8 mouse cellular contexts compared by ENCODE assay signal in genomic region chr5:125475601-125476285, GRCm38 (mm10). TPM values are rescaled to one million over a fixed set of nuclear protein-coding genes. Genes with fewer than 3 reads are reported as not detected.
DNase-seq lines count a peak whose midpoint lies in the region; ATAC-seq and TF ChIP-seq lines count a peak whose summit lies in the region.

Gene Aacs, plus strand, starts transcription at chr5:125475814.

- H3K9ac ChIP-seq in MEL (ENCODE audit: control insufficient read depth, low read depth, low read length, poor library complexity, severe bottlenecking), result peak within 1 kb of the TSS; percentile 83
- H3K9ac ChIP-seq in forebrain, postnatal 0 days, result peak within 1 kb of the TSS; percentile 75
- peak within 1 kb of the TSS; percentile 73 for H3K9ac ChIP-seq in lung, embryonic 15.5 days

- peak within 1 kb of the TSS; percentile 85 to 90 for H3K4me3 ChIP-seq in MEL (ENCODE audit: control insufficient read depth in 1 of 2, insufficient read depth in 1 of 2, low read depth in 2 of 2, low read length in 2 of 2)
- peak within 1 kb of the TSS; percentile 82 for H3K4me3 ChIP-seq in cerebellum, adult 2 months (replicated peaks; ENCODE audit: insufficient read depth, low read depth, low read length)
- peak within 1 kb of the TSS; percentile 66 for H3K4me3 ChIP-seq in forebrain, postnatal 0 days (ENCODE audit: low read depth, low read length)
- H3K4me3 ChIP-seq in lung, embryonic 15.5 days, result peak within 1 kb of the TSS; percentile 75

- under 1% methylated on average over 59 of the region's 60 CpGs for WGBS in cerebellum, adult 2 months
- under 1% methylated on average over 60 of the region's 60 CpGs for WGBS in forebrain, postnatal 0 days
- under 1% methylated on average over 59 of the region's 60 CpGs for WGBS in lung, embryonic 15.5 days

- H3K4me2 ChIP-seq in forebrain, postnatal 0 days (ENCODE audit: low read depth), result peak within 1 kb of the TSS; percentile 83
- peak within 1 kb of the TSS; percentile 91 for H3K4me2 ChIP-seq in lung, embryonic 15.5 days

- H3K27ac ChIP-seq in MEL (ENCODE audit: control insufficient read depth, low read depth, low read length), result peak within 1 kb of the TSS; percentile 54
- H3K27ac ChIP-seq in cerebellum, adult 2 months (ENCODE audit: insufficient read depth, low read length), result peak within 1 kb of the TSS; percentile 64
- H3K27ac ChIP-seq in forebrain, postnatal 0 days (ENCODE audit: low read depth, low read length), result peak within 1 kb of the TSS; percentile 81
- peak within 1 kb of the TSS; percentile 39; the same call in 1 of the 2 replicates for H3K27ac ChIP-seq in lung, embryonic 15.5 days

- no peak for TF ChIP-seq CTCF in MEL (IDR thresholded peaks at IDR 0.05 in 2 of 3, conservative IDR thresholded peaks at IDR 0.05 in 1 of 3; ENCODE audit: control insufficient read depth in 1 of 3, insufficient read depth in 1 of 3, low read depth in 2 of 3, low read length in 3 of 3, poor library complexity in 1 of 3, severe bottlenecking in 1 of 3)
- no peak for TF ChIP-seq CTCF in cerebellum, adult 2 months (IDR thresholded peaks at IDR 0.05; ENCODE audit: borderline replicate concordance, insufficient read depth, low read depth, low read length)
- TF ChIP-seq CTCF in forebrain, postnatal 0 days (IDR thresholded peaks at IDR 0.05; ENCODE audit: low read depth), result no peak

- H3K36me3 ChIP-seq in MEL (ENCODE audit: control insufficient read depth in 1 of 2, insufficient read depth in 2 of 2, low read length in 2 of 2), result peaks cover 0 to 2% of the 10 kb centered on the region in 2 experiments; a peak in 2 of 4 replicates
- H3K36me3 ChIP-seq in forebrain, postnatal 0 days (ENCODE audit: insufficient read depth), result no peaks in the 10 kb centered on the region
- H3K36me3 ChIP-seq in lung, embryonic 15.5 days, result no peaks in the 10 kb centered on the region

- H3K79me2 ChIP-seq in MEL (ENCODE audit: control insufficient read depth, insufficient read depth, low read length, poor library complexity), result peaks cover 33% of the 10 kb centered on the region

- peak; percentile 92 for ATAC-seq in forebrain, postnatal 0 days
- ATAC-seq in lung, embryonic 15.5 days (ENCODE audit: borderline replicate concordance, extremely low read depth, low FRiP score, low TSS enrichment), result peak; percentile 93

- DNase-seq in MEL (ENCODE audit: low read depth, low spot score), result peak; percentile 98
- DNase-seq in cerebellum, adult 2 months, result peak; percentile 97 to 99
- DNase-seq in forebrain, postnatal 0 days, result peak; percentile 97
- peak; percentile 99 for DNase-seq in heart, postnatal 4 days
- DNase-seq in layer of hippocampus, adult 8-10 months (ENCODE audit: low spot score in 2 of 2), result peak; percentile 95 to 98
- DNase-seq in ovary, adult 18-20 months (ENCODE audit: low spot score), result peak; percentile 93
- peak; percentile 98 for DNase-seq in thymus, postnatal 0 days (ENCODE audit: low spot score)

- peak; percentile 78 to 98; a peak in 3 of 4 replicates for TF ChIP-seq POLR2A in MEL (IDR thresholded peaks at IDR 0.05; ENCODE audit: control insufficient read depth in 1 of 2, insufficient read depth in 1 of 2, low read depth in 1 of 2, low read length in 2 of 2, poor library complexity in 1 of 2)
- peak; percentile 95 for TF ChIP-seq POLR2A in cerebellum, adult 2 months (IDR thresholded peaks at IDR 0.05; ENCODE audit: borderline replicate concordance, insufficient read depth, low read length)

- no peak for TF ChIP-seq RAD21 in MEL (IDR thresholded peaks at IDR 0.05; ENCODE audit: low read depth, low read length)

- TF ChIP-seq EP300 in MEL (IDR thresholded peaks at IDR 0.05; ENCODE audit: low read depth in 1 of 2, low read length in 2 of 2), result peak in 1 of 2 experiments; percentile 62; a peak in 2 of 4 replicates

- peaks cover 0 to 11% of the 10 kb centered on the region in 2 experiments; a peak in 1 of 4 replicates for H3K4me1 ChIP-seq in MEL (ENCODE audit: control insufficient read depth in 1 of 2, insufficient read depth in 2 of 2, low read length in 2 of 2)
- H3K4me1 ChIP-seq in cerebellum, adult 2 months (ENCODE audit: control insufficient read depth, insufficient read depth, low read length), result peaks cover 17% of the 10 kb centered on the region
- peaks cover 13% of the 10 kb centered on the region for H3K4me1 ChIP-seq in forebrain, postnatal 0 days (ENCODE audit: insufficient read depth)
- H3K4me1 ChIP-seq in lung, embryonic 15.5 days, result peaks cover 22% of the 10 kb centered on the region

- no peaks in the 10 kb centered on the region for H3K9me3 ChIP-seq in MEL (replicated peaks; ENCODE audit: insufficient read depth, low read length)
- no peaks in the 10 kb centered on the region for H3K9me3 ChIP-seq in forebrain, postnatal 0 days (ENCODE audit: low read length)
- no peaks in the 10 kb centered on the region for H3K9me3 ChIP-seq in lung, embryonic 15.5 days

- no peaks in the 10 kb centered on the region for H3K27me3 ChIP-seq in MEL (ENCODE audit: control insufficient read depth in 1 of 2, insufficient read depth in 2 of 2, low read length in 2 of 2)
- no peaks in the 10 kb centered on the region for H3K27me3 ChIP-seq in cerebellum, adult 2 months (ENCODE audit: control insufficient read depth, insufficient read depth, low read length)
- H3K27me3 ChIP-seq in forebrain, postnatal 0 days (ENCODE audit: insufficient read depth, low read length), result no peaks in the 10 kb centered on the region
- H3K27me3 ChIP-seq in lung, embryonic 15.5 days, result no peaks in the 10 kb centered on the region

TF ChIP-seq in MEL, 35 proteins besides CTCF, POLR2A, EP300 and RAD21 (continues in another document):
- no peak for TF ChIP-seq ZKSCAN1 (IDR thresholded peaks at IDR 0.05; ENCODE audit: low read depth, low read length)
- TF ChIP-seq MAX (IDR thresholded peaks at IDR 0.05; ENCODE audit: low read length), result peak; percentile 69
- TF ChIP-seq GATA1 (IDR thresholded peaks at IDR 0.05; ENCODE audit: low read depth, low read length), result peak; percentile 32; the same call in 1 of the 2 replicates
- peak; percentile 73 for TF ChIP-seq HCFC1 (IDR thresholded peaks at IDR 0.05; ENCODE audit: low read depth, low read length)
- peak; percentile 61; the same call in 1 of the 2 replicates for TF ChIP-seq BHLHE40 (IDR thresholded peaks at IDR 0.05; ENCODE audit: borderline replicate concordance, low read depth, low read length)
- peak; percentile 66 for TF ChIP-seq USF1 (IDR thresholded peaks at IDR 0.05; ENCODE audit: low read depth, low read length)
- TF ChIP-seq POLR2AphosphoS5 (IDR thresholded peaks at IDR 0.05; ENCODE audit: borderline replicate concordance, low read depth, low read length), result no peak
- TF ChIP-seq MAZ (IDR thresholded peaks at IDR 0.05; ENCODE audit: low read depth, low read length), result 0 out of 2 replicates have a peak, but pooled peaks have one; percentile 56
- TF ChIP-seq POLR2AphosphoS2 (IDR thresholded peaks at IDR 0.05; ENCODE audit: low read length), result peak; percentile 91; the same call in 1 of the 2 replicates
- TF ChIP-seq KAT2A (conservative IDR thresholded peaks at IDR 0.05; ENCODE audit: low read depth, low read length), result peak; percentile 76
- TF ChIP-seq MYC (IDR thresholded peaks at IDR 0.05; ENCODE audit: low read depth, low read length), result peak; percentile 93
- TF ChIP-seq UBTF (IDR thresholded peaks at IDR 0.05; ENCODE audit: borderline replicate concordance, insufficient read depth, low read depth, low read length), result no peak
- peak; percentile 49; the same call in 1 of the 2 replicates for TF ChIP-seq ZNF384 (IDR thresholded peaks at IDR 0.05; ENCODE audit: low read depth, low read length)
- TF ChIP-seq TBP (IDR thresholded peaks at IDR 0.05; ENCODE audit: low read depth, low read length), result peak; percentile 88
- peak; percentile 96 for TF ChIP-seq NRF1 (IDR thresholded peaks at IDR 0.05; ENCODE audit: insufficient read depth, low read depth, low read length, poor library complexity, severe bottlenecking)
- TF ChIP-seq MYB (IDR thresholded peaks at IDR 0.05; ENCODE audit: low read depth, low read length), result no peak
- TF ChIP-seq ELF1 (IDR thresholded peaks at IDR 0.05; ENCODE audit: low read depth, low read length), result peak; percentile 72; the same call in 1 of the 2 replicates
- TF ChIP-seq NELFE (IDR thresholded peaks at IDR 0.05; ENCODE audit: low read depth, low read length), result peak; percentile 96
- TF ChIP-seq TAL1 (IDR thresholded peaks at IDR 0.05; ENCODE audit: low read length), result peak; percentile 67
- peak; percentile 93 for TF ChIP-seq MXI1 (IDR thresholded peaks at IDR 0.05; ENCODE audit: low read depth, low read length)
- TF ChIP-seq USF2 (IDR thresholded peaks at IDR 0.05; ENCODE audit: borderline replicate concordance in 1 of 2, insufficient read depth in 1 of 2, low read depth in 1 of 2, low read length in 2 of 2), result no peak
- no peak for TF ChIP-seq MAFK (IDR thresholded peaks at IDR 0.05; ENCODE audit: borderline replicate concordance, low read depth, low read length)
- peak; percentile 91 for TF ChIP-seq ZMIZ1 (IDR thresholded peaks at IDR 0.05; ENCODE audit: low read depth, low read length)
- TF ChIP-seq JUND (IDR thresholded peaks at IDR 0.05; ENCODE audit: low read depth, low read length), result no peak
- TF ChIP-seq RCOR1 (IDR thresholded peaks at IDR 0.05; ENCODE audit: low read depth, low read length), result no peak
- no peak for TF ChIP-seq ZC3H11A (IDR thresholded peaks at IDR 0.05; ENCODE audit: low read depth, low read length)
- no peak for TF ChIP-seq SMC3 (IDR thresholded peaks at IDR 0.05; ENCODE audit: low read depth, low read length)
- TF ChIP-seq SIN3A (IDR thresholded peaks at IDR 0.05; ENCODE audit: low read length), result peak; percentile 96; the same call in 1 of the 2 replicates
- peak; percentile 85 for TF ChIP-seq TCF12 (IDR thresholded peaks at IDR 0.05; ENCODE audit: low read depth, low read length)
- no peak for TF ChIP-seq GABPA (IDR thresholded peaks at IDR 0.05; ENCODE audit: low read depth, low read length)

RNA-seq across cellular contexts. Expression of gene Aacs, which starts in this region (rescaled TPM):
- 32.8 and 34.9 TPM in 2 replicates for total RNA-seq in MEL (2012; rRNA removed)
- polyA plus RNA-seq in MEL (2012; ENCODE audit: insufficient read depth in 1 of 2, insufficient read length in 2 of 2, low read depth in 1 of 2, low replicate concordance in 2 of 2, missing spikeins in 1 of 2), result 10 to 100 TPM in 1 of 2 experiments, not detected in 1; 79.5 TPM
- polyA plus RNA-seq in cerebellum, adult 2 months (2012; rRNA removed), result 47.4 and 48.5 TPM in 2 replicates
- 90.9 and 116 TPM in 2 replicates for total RNA-seq in forebrain, postnatal 0 days (2014; rRNA removed)
- polyA plus RNA-seq in forebrain, postnatal 0 days (2015; fragmentation: Nextera tagmentation; extraction: Ambion mirVana), result 83.8 and 97.9 TPM in 2 replicates
- total RNA-seq in heart, postnatal 4 days (2021), result 1 to 10 TPM; 6.6 to 6.9 TPM
- total RNA-seq in layer of hippocampus, adult 8-10 months (2022), result 10 to 100 TPM; 49.4 to 59.0 (median 51.7) TPM
- polyA plus RNA-seq in lung, embryonic 15.5 days (2015; fragmentation: Nextera tagmentation; extraction: Ambion mirVana), result 36.8 TPM in 2 replicates
- 31.3 and 32.7 TPM in 2 replicates for polyA plus RNA-seq in thymus, postnatal 0 days (2015; fragmentation: Nextera tagmentation; extraction: Ambion mirVana)

Comparison
In these comparisons a context has a peak if more than half of its experiments do, and no peak if none do; other contexts are left out.
1. Peak in every context shown above with its lines: DNase-seq, ATAC-seq, H3K4me3 ChIP-seq and H3K27ac ChIP-seq.